Mouse (Mus musculus) heart, adult 11 months (tissue): Measurements from ENCODE around the gene Spaca3.

ENCODE experiments used
- DNase-seq: peaks from one replicate; pipeline ENCODE4 v3.0.0; 2022

Spaca3 gene

GRCm38 (mm10) chr11:80872509-80873474 lies 14.6 kb downstream of the Spaca3 start:
- peak; percentile 92 for DNase-seq

GRCm38 (mm10) chr11:80877131-80877651 lies 19.0 kb downstream of the Spaca3 start:
- peak; percentile 98 for DNase-seq

- peak; percentile 91 for DNase-seq
Observed at GRCm38 (mm10) chr11:80878026-80878425, 19.9 kb downstream of the Spaca3 start.

GRCm38 (mm10) chr11:80882229-80882810 lies 24.2 kb downstream of the Spaca3 start:
- no peak for DNase-seq

GRCm38 (mm10) chr11:80884521-80885231 lies 26.5 kb downstream of the Spaca3 start:
- DNase-seq: no peak

DNA sequence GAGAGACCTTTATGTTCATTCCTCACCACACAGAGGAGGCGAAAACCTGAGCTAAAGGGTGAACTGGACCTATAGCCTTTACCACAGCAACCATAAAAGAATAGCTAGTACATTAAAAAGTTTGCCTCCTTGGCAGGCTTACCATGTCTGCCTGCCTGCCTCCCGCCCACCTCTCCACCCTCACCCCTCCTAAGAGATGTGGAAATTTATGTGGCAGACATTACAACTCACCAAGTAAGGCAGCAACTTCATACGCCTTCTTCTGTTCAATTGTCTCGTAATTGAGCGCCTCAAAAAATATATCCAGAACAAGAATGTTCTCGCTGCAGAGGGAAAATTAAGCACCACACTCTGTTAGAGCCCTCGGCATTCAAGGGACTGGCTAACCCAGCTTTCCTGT lies 28.2 kb downstream of the Spaca3 start:
- DNase-seq: no peak

DNA sequence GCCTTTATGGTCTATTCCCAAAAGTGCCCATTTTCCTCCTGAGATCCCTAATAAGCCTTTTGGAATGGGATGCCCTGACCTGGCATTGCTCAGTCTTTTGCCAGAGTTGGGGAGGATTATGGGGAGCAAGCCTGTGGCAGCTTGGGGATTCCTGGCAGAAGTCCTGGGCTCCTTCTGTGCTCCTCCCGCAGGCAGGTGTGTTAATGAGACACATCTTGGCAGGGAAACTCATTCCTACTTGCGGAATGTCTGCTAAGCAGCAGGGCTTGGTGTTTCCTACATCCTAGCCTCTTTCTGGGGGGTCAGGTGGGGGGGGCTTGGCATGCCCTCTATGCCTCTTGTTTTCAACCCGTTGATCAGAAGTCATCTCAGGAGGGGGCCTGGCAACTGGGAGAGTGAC lies 28.9 kb downstream of the Spaca3 start:
- no peak for DNase-seq

GRCm38 (mm10) chr11:80889336-80890063 lies 31.3 kb downstream of the Spaca3 start:
- no peak for DNase-seq

DNA sequence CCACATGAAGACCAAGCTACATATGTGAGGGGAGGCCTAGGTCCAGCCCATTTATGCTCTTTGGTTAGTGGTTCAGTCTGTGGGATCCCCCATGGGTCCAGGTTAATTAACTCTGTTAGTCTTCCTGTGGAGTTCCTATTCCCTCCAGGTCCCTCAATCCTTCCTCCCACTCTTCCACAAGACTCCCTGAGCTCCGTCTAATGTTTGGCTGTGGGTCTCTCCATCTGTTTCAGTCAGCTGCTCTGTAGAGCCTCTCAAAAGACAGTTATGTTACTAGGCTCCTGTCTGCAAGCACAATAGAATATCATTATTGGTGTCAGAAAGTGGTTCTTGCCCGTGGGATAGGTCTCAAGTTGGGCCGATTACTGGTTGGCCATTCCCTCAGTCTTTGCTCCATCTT lies 37.7 kb downstream of the Spaca3 start:
- DNase-seq: no peak

DNA sequence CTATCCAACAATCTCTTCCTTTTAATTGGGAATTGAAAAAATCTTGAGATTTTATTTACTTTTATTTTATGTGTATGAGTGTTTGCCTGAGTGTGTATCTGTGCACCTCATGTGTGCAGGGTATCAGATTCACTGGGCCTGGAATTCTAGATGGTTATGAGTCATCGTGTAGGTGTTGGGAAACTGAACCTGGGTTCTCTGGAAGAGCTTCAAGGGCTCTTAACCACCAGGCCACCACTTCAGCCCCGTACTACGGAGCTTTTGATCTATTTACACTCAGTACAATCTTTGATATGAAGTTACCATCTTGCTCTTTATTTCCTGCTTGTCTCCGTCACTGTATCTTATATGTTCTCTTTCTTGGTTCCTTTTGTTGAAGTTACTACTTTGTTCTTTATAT lies 42.4 kb downstream of the Spaca3 start:
- no peak for DNase-seq

DNA sequence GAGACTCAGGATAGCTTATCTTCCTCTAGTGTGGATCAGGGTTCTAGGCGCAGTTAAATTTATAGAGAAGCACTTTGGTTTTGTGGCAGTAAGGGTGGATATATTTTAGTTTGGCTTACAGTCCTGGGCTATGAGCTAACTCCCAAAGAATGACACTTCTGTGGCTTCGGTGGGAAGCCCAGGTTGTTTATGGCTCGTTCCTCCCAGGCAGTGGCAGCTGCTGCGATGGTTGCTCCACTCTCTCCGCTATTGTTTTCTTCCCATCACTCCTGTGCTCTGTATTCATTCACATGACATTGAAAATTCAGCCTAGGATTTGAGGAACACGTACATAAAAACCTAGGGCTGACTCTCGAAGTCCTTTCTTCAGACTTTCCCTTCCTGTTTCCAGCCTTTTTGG lies 44.5 kb downstream of the Spaca3 start:
- DNase-seq: no peak

DNA sequence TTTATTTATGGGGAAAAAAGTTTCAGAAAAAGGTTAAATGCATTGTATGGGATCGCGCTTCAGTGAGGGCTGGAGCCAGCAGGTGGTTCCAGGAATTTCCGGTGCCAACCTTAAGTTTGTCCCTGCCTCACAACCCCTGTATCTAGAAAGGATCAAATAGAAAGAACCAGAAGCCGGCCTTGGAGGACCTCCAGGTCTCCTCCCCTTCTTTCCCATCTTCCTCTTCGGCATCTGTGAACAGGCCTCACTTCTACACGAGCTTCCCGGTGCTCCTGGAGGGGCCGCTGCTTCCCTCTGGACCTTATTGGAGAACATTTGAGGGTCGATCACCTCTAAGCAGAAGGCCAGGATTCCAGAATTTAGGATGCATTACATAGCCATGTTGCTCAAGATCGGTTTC lies 45.3 kb downstream of the Spaca3 start:
- no peak for DNase-seq

DNA sequence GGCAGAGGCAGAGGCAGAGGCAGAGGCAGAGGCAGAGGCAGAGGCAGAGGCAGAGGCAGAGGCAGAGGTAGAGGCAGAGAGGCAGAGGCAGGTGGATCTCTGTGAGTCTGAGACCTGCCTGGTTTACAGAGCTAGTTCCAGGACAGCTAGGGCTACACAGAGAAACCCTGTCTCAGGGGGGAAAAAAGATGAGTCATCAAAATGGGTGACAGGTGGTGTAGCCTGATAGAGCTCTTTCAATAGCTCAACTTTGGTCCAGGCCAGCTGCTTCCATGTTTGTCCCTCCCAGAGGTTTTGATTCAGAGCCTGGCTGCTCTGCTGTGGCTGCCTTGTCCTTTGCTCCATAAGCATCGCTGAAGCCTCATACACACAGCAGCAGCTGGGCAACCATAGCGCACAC lies 46.4 kb downstream of the Spaca3 start:
- no peak for DNase-seq

DNA sequence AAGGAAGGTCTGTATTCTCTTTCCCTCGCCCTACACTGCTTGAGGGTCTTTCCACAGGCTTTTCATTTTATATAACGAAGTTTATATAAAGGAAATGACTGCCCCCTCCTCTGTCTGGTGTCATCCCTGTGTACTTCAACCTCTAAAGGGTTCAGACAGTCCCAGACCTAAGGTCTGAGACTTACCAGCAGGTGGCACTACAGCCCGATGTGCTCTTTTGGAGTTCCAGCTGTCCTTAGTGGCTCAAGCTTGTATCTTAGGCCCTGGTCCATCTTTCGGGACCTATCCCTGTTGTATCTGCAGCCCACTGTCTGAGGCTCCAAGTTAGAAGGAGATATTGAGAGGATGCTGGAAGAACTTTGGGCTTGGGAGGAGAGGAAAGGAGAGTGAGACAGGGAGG lies 48.3 kb downstream of the Spaca3 start:
- DNase-seq: no peak

DNA sequence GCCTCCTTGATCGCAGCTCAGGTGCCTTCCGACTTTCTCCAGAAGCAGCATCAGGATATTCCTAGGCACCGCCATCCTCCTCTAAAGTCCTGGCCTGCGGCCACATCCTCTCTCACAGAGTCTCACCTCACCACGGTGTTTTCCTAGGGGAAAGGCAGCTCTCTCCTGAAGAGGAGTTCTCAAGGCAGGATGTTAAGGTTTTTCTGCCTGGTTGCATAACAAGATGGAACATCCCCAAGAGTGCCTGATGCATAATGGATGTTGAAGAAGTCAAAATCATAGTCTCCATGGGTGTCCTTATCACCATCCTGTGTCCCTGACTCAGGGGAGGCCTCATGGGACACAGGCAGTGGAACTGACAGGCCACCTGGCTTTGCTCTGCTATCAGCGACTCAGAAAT lies 49.7 kb downstream of the Spaca3 start:
- DNase-seq: no peak

GRCm38 (mm10) chr11:80912721-80913120 lies 54.6 kb downstream of the Spaca3 start:
- DNase-seq: peak; percentile 60

DNA sequence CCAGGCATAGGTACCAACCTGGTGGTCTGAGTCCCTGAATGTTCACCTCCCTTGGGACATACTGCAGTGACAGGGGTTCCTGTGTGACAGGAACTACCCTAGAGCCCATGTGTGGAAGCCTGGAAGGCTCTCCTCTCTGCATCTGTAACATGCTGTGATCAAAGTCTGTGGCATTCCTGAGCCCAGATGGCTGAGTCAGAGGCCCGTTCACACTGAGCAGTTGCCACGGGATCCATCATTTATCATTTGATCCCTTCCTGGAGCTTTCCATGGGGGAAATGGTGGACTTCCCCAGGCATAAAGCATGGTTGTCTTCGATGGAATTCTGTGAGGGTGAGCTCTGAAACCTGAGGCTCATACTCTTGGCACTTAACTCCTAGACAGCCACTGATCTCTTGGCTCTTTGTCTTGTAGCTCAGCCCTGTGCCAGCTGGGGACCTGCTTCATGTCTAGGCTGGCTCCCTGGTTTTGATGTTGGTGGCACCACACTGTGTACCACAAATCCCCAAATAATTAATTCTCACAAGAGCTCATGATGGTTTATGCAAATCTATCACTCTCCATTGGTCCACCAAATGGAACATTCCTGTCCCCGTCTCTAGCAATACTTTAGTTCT lies 55.4 kb downstream of the Spaca3 start:
- DNase-seq: peak; percentile 76
